Mouse (Mus musculus) midbrain, embryonic 16.5 days (tissue): ENCODE data around the gene Chgb. TPM values are rescaled to one million over a fixed set of nuclear protein-coding genes. Genes with fewer than 3 reads are reported as not detected.

Experiments
- ATAC-seq: fragments of 200-750 bp; cut with Nextera tagmentation; 2 replicates; pipeline ENCODE4 v1.8.0; 2017; ENCODE audit warnings: moderate TSS enrichment
- H3K27ac ChIP-seq: fragments of 300-500 bp; sonication (generic); 2 replicates; pipeline ENCODE4 v1.5.1; 2014; ENCODE audit warnings: mild to moderate bottlenecking, low read length, mixed read lengths
- H3K27me3 ChIP-seq: fragments of 300-500 bp; sonication (generic); 2 replicates; pipeline ENCODE4 v1.6.1; 2014; ENCODE audit warnings: low read depth, low read length, mixed read lengths; ENCODE audit not compliant: control insufficient read depth, insufficient read depth
- H3K36me3 ChIP-seq: fragments of 300-500 bp; sonication (generic); 2 replicates; pipeline ENCODE4 v1.6.1; 2014; ENCODE audit warnings: mild to moderate bottlenecking, low read length, moderate library complexity, mixed read lengths; ENCODE audit not compliant: control insufficient read depth, insufficient read depth
- H3K4me1 ChIP-seq: fragments of 300-500 bp; sonication (generic); 2 replicates; pipeline ENCODE4 v1.6.1; 2014; ENCODE audit warnings: mild to moderate bottlenecking, low read length, mixed read lengths; ENCODE audit not compliant: control insufficient read depth, insufficient read depth
- H3K4me2 ChIP-seq: fragments of 300-500 bp; sonication (generic); 2 replicates; pipeline ENCODE4 v1.6.1; 2014; ENCODE audit warnings: mild to moderate bottlenecking, low read length, mixed read lengths
- H3K4me3 ChIP-seq: fragments of 300-500 bp; sonication (generic); 2 replicates; pipeline ENCODE4 v1.5.1; 2014; ENCODE audit warnings: low read depth, mild to moderate bottlenecking, low read length, moderate library complexity, mixed read lengths
- H3K9ac ChIP-seq: fragments of 300-500 bp; sonication (generic); 2 replicates; pipeline ENCODE4 v1.6.1; 2014; ENCODE audit warnings: low read depth, low read length, mixed read lengths
- H3K9me3 ChIP-seq: fragments of 300-500 bp; sonication (generic); replicated peaks from 2 replicates; pipeline ENCODE4 v1.6.1; 2014; ENCODE audit warnings: mild to moderate bottlenecking, low read length, mixed read lengths; ENCODE audit not compliant: control insufficient read depth, poor library complexity, severe bottlenecking
- WGBS: fragments of 180-500 bp; shearing (Covaris S2); extraction: QIAGEN DNeasy Blood & Tissue Kit; methylation state at CpG from one replicate; pipeline ENCODE4 v1.1.7; 2014; 5-methylcytosine and 5-hydroxymethylcytosine counted together
- polyA plus RNA-seq: library from polyadenylated mRNA; unstranded; fragments of >200 nt; fragmentation: Nextera tagmentation; extraction: Ambion mirVana; gene quantifications from 2 replicates; pipeline ENCODE4 v1.2.1, GENCODE M21; 2015

Chgb gene
- polyA plus RNA-seq, 1 experiment from 2014 or later = 110 TPM

- peak; percentile 36; the same call in 1 of the 2 replicates for ATAC-seq
These were observed 29.7 kb upstream of the Chgb start for GRCm38 (mm10) chr2:132751141-132752066.

GRCm38 (mm10) chr2:132752398-132752797, 28.7 kb upstream of the Chgb start:
- no peaks in the 10 kb centered on the region; the same call in 1 of the 2 replicates for H3K4me1 ChIP-seq
- no peak for ATAC-seq

More at GRCm38 (mm10) chr2:132751141-132752066, 29.7 kb upstream of the Chgb start:
- Histone ChIP-seq H3K4me2 (no peak overlapping the region), H3K27ac (peak overlapping the region; percentile 57), H3K4me3 (no peak overlapping the region), H3K9me3 (no peaks in the 10 kb centered on the region), H3K4me1 (no peaks in the 10 kb centered on the region; the same call in 1 of the 2 replicates), H3K9ac (no peak overlapping the region), H3K27me3 (no peaks in the 10 kb centered on the region), H3K36me3 (peaks cover 2% of the 10 kb centered on the region; the same call in 1 of the 2 replicates)
- WGBS = 49% methylated on average over 15 of the region's 15 CpGs

GRCm38 (mm10) chr2:132753137-132753536, 27.9 kb upstream of the Chgb start:
- peaks cover 2% of the 10 kb centered on the region; the same call in 1 of the 2 replicates for H3K36me3 ChIP-seq
- no peaks in the 10 kb centered on the region; the same call in 1 of the 2 replicates for H3K4me1 ChIP-seq
- no peak overlapping the region for H3K4me3 ChIP-seq
- H3K4me2 ChIP-seq = no peak overlapping the region
- no peaks in the 10 kb centered on the region for H3K27me3 ChIP-seq
- ATAC-seq = no peak
- no peak overlapping the region for H3K27ac ChIP-seq
- H3K9ac ChIP-seq = no peak overlapping the region
- no peaks in the 10 kb centered on the region for H3K9me3 ChIP-seq
- WGBS = 88% methylated on average over 3 of the region's 3 CpGs

More at GRCm38 (mm10) chr2:132752398-132752797, 28.7 kb upstream of the Chgb start:
- 86% methylated on average over 2 of the region's 2 CpGs for WGBS
- Histone ChIP-seq H3K4me2 (no peak overlapping the region), H3K4me3 (no peak overlapping the region), H3K9ac (no peak overlapping the region), H3K27me3 (no peaks in the 10 kb centered on the region), H3K36me3 (peaks cover 2% of the 10 kb centered on the region; the same call in 1 of the 2 replicates), H3K9me3 (no peaks in the 10 kb centered on the region), H3K27ac (no peak overlapping the region)

- Histone ChIP-seq H3K9me3 (no peaks in the 10 kb centered on the region), H3K27me3 (no peaks in the 10 kb centered on the region), H3K4me1 (peaks cover 2% of the 10 kb centered on the region; the same call in 1 of the 2 replicates), H3K4me3 (no peak overlapping the region), H3K36me3 (no peaks in the 10 kb centered on the region), H3K9ac (no peak overlapping the region), H3K4me2 (no peak overlapping the region), H3K27ac (no peak overlapping the region)
- WGBS = 59% methylated on average over 5 of the region's 5 CpGs
- no peak for ATAC-seq
These were observed 23.2 kb upstream of the Chgb start for GRCm38 (mm10) chr2:132757911-132758310.

GRCm38 (mm10) chr2:132770822-132771221, 10.3 kb upstream of the Chgb start:
- Histone ChIP-seq H3K36me3 (no peaks in the 10 kb centered on the region), H3K27ac (no peak overlapping the region), H3K9me3 (no peaks in the 10 kb centered on the region), H3K9ac (no peak overlapping the region), H3K4me1 (no peaks in the 10 kb centered on the region), H3K4me2 (no peak overlapping the region), H3K27me3 (no peaks in the 10 kb centered on the region), H3K4me3 (no peak overlapping the region)
- WGBS = 82% methylated on average over 1 of the region's 1 CpGs
- ATAC-seq = no peak

GRCm38 (mm10) chr2:132781439-132782068, 476 bp downstream of the Chgb start:
- H3K36me3 ChIP-seq = no peaks in the 10 kb centered on the region
- peak overlapping the region; percentile 97 for H3K27ac ChIP-seq
- ATAC-seq = peak; percentile 98
- peak overlapping the region; percentile 81 for H3K4me3 ChIP-seq
- H3K27me3 ChIP-seq = no peaks in the 10 kb centered on the region
- H3K9ac ChIP-seq = peak overlapping the region; percentile 95
- H3K4me1 ChIP-seq = peaks cover 12% of the 10 kb centered on the region
- under 1% methylated on average over 41 of the region's 41 CpGs for whole genome bisulfite sequencing
- no peaks in the 10 kb centered on the region for H3K9me3 ChIP-seq
- H3K4me2 ChIP-seq = peak overlapping the region; percentile 69

GRCm38 (mm10) chr2:132784039-132784438, 3.0 kb downstream of the Chgb start:
- no peak for ATAC-seq
- Histone ChIP-seq H3K36me3 (no peaks in the 10 kb centered on the region; the same call in 1 of the 2 replicates), H3K27me3 (no peaks in the 10 kb centered on the region), H3K4me2 (0 out of 2 replicates have a peak overlapping the region, but pooled peaks have one; percentile 7), H3K4me3 (no peak overlapping the region), H3K9ac (no peak overlapping the region), H3K27ac (no peak overlapping the region), H3K9me3 (no peaks in the 10 kb centered on the region), H3K4me1 (peaks cover 12% of the 10 kb centered on the region)
- WGBS = 85% methylated on average over 6 of the region's 6 CpGs

- Histone ChIP-seq H3K27me3 (no peaks in the 10 kb centered on the region), H3K4me1 (no peaks in the 10 kb centered on the region), H3K9me3 (no peaks in the 10 kb centered on the region), H3K4me2 (no peak overlapping the region), H3K36me3 (peaks cover 20% of the 10 kb centered on the region), H3K4me3 (no peak overlapping the region), H3K27ac (no peak overlapping the region), H3K9ac (no peak overlapping the region)
- 91% methylated on average over 19 of the region's 19 CpGs for WGBS
- ATAC-seq = no peak
These were observed 12.5 kb downstream of the Chgb start for GRCm38 (mm10) chr2:132793441-132794203.
